Mouse (Mus musculus) testis, adult 2 months (tissue): ENCODE results near the gene Hist2h2be. TPM values are rescaled to one million over a fixed set of nuclear protein-coding genes. Genes with fewer than 3 reads are reported as not detected.
"Not testable (repeated sequence)": the region's sequence is repeated elsewhere in the genome, so short reads cannot be mapped to it uniquely, and the experiment has no call there.

ENCODE experiments used
- H3K27ac ChIP-seq: fragments of 200-500 bp; 2 replicates; pipeline ENCODE4 v1.5.1; 2012; ENCODE audit warnings: low read depth, low read length; ENCODE audit not compliant: control insufficient read depth, insufficient read depth
- H3K27me3 ChIP-seq: fragments of 200-500 bp; 2 replicates; pipeline ENCODE4 v1.6.1; 2012; ENCODE audit warnings: mild to moderate bottlenecking, low read length, moderate library complexity; ENCODE audit not compliant: control insufficient read depth, insufficient read depth
- H3K36me3 ChIP-seq: fragments of 200-500 bp; 2 replicates; pipeline ENCODE4 v1.6.1; 2012; ENCODE audit warnings: mild to moderate bottlenecking, low read length; ENCODE audit not compliant: control insufficient read depth, insufficient read depth
- H3K4me1 ChIP-seq: fragments of 200-500 bp; 2 replicates; pipeline ENCODE4 v1.6.1; 2012; ENCODE audit warnings: low read length; ENCODE audit not compliant: control insufficient read depth, insufficient read depth
- H3K4me3 ChIP-seq: fragments of 200-500 bp; 2 replicates; pipeline ENCODE4 v1.5.1; 2012; ENCODE audit warnings: low read depth, mild to moderate bottlenecking, low read length, moderate library complexity, mixed read lengths; ENCODE audit not compliant: control insufficient read depth
- CTCF ChIP-seq: fragments of 200-500 bp; IDR thresholded peaks from 2 replicates; pipeline ENCODE4 v1.5.1; 2012; ENCODE audit warnings: low read depth, mild to moderate bottlenecking, inconsistent platforms, low read length, moderate library complexity; ENCODE audit not compliant: control insufficient read depth, insufficient read depth, insufficient replicate concordance
- POLR2A ChIP-seq: fragments of 200-500 bp; IDR thresholded peaks from 2 replicates; pipeline ENCODE4 v1.6.1; 2012; ENCODE audit warnings: low read depth, mild to moderate bottlenecking, inconsistent platforms, low read length, moderate library complexity; ENCODE audit not compliant: control insufficient read depth
- polyA plus RNA-seq: library from polyadenylated mRNA; depleted of rRNA; stranded (reverse); fragments of >200 nt; gene quantifications from 2 replicates; pipeline ENCODE4 v1.2.3, GENCODE M21; 2012

The Hist2h2be gene
- polyA plus RNA-seq, 1 experiment = 13.0 TPM

- TF ChIP-seq POLR2A = no peak
- no peak for TF ChIP-seq CTCF
- peaks cover 2% of the 10 kb centered on the region for H3K4me1 ChIP-seq
- peak overlapping the region; percentile 49; the same call in 1 of the 2 replicates for H3K4me3 ChIP-seq
- no peaks in the 10 kb centered on the region for H3K27me3 ChIP-seq
- no peaks in the 10 kb centered on the region for H3K36me3 ChIP-seq
- H3K27ac ChIP-seq = no peak overlapping the region
Observed at GRCm38 (mm10) chr3:96207819-96208218, 13.1 kb upstream of the Hist2h2be start.

GRCm38 (mm10) chr3:96209242-96209641 is 11.7 kb upstream of the Hist2h2be start:
- Histone ChIP-seq H3K4me3 (peak overlapping the region; percentile 24), H3K27me3 (no peaks in the 10 kb centered on the region), H3K36me3 (no peaks in the 10 kb centered on the region), H3K4me1 (peaks cover 2% of the 10 kb centered on the region), H3K27ac (no peak overlapping the region)
- TF ChIP-seq CTCF (peak; percentile 26; the same call in 1 of the 2 replicates), POLR2A (no peak)

GRCm38 (mm10) chr3:96219191-96219641 is 1.7 kb upstream of the Hist2h2be start:
- Histone ChIP-seq H3K27me3 (no peaks in the 10 kb centered on the region), H3K27ac (peak overlapping the region; percentile 83), H3K4me1 (peaks cover 2% of the 10 kb centered on the region), H3K4me3 (peak overlapping the region; percentile 86), H3K36me3 (no peaks in the 10 kb centered on the region)
- no peak for TF ChIP-seq CTCF
- TF ChIP-seq POLR2A = no peak

GRCm38 (mm10) chr3:96219661-96220130 is 1.2 kb upstream of the Hist2h2be start, which contains the start of the genes Bola1 and Hist2h2ab:
Gene Bola1 (minus strand): TSS chr3:96219709.
Gene Hist2h2ab (plus strand): TSS chr3:96219865.
- no peak for TF ChIP-seq CTCF
- TF ChIP-seq POLR2A = peak; percentile 59; the same call in 1 of the 2 replicates
- Histone ChIP-seq H3K4me3 (peak within 1 kb of the TSS; percentile 86), H3K4me1 (peaks cover 2% of the 10 kb centered on the region), H3K36me3 (no peaks in the 10 kb centered on the region), H3K27ac (peak within 1 kb of the TSS; percentile 83), H3K27me3 (no peaks in the 10 kb centered on the region)

GRCm38 (mm10) chr3:96220131-96220764 is 671 bp upstream of the Hist2h2be start:
- peak overlapping the region; percentile 86 for H3K4me3 ChIP-seq
- not testable (repeated sequence) for H3K4me1 ChIP-seq

GRCm38 (mm10) chr3:96221640-96222038 is 720 bp downstream of the Hist2h2be start:
- Histone ChIP-seq H3K4me3 (peak overlapping the region; percentile 86), H3K27ac (peak overlapping the region; percentile 83; the same call in 1 of the 2 replicates), H3K4me1 (peaks cover 2% of the 10 kb centered on the region), H3K27me3 (no peaks in the 10 kb centered on the region), H3K36me3 (no peaks in the 10 kb centered on the region)
- TF ChIP-seq POLR2A = no peak
- TF ChIP-seq CTCF = no peak

More at GRCm38 (mm10) chr3:96220131-96220764, 671 bp upstream of the Hist2h2be start:
- not testable (repeated sequence) for H3K27me3 ChIP-seq, H3K36me3 ChIP-seq
- H3K27ac ChIP-seq = peak overlapping the region; percentile 83
- TF ChIP-seq POLR2A = peak; percentile 64

GRCm38 (mm10) chr3:96222774-96223173 is 1.9 kb downstream of the Hist2h2be start:
- TF ChIP-seq POLR2A (no peak), CTCF (no peak)
- H3K4me3 ChIP-seq = peak overlapping the region; percentile 14; the same call in 1 of the 2 replicates

More at GRCm38 (mm10) chr3:96222774-96223173, 1.9 kb downstream of the Hist2h2be start:
- H3K4me1 ChIP-seq = peaks cover 2% of the 10 kb centered on the region
- no peaks in the 10 kb centered on the region for H3K27me3 ChIP-seq
- H3K27ac ChIP-seq = no peak overlapping the region
- no peaks in the 10 kb centered on the region for H3K36me3 ChIP-seq
